Mouse (Mus musculus): ENCODE measurements at regions not wholly inside any gene's neighbourhood (a gene's known extent, or its start where the extent isn't known, plus 50 kb on each side); places are given as distances from the start of the nearest gene placed in this dataset.
"Not testable (repeated sequence)": the region's sequence is repeated elsewhere in the genome, so short reads cannot be mapped to it uniquely, and the experiment has no call there.

- Histone ChIP-seq H3K27ac (no peak overlapping the region), H3K4me3 (replicated peaks) (no peak overlapping the region), H3K4me2 (no peak overlapping the region), H3K36me3 (no peaks in the 10 kb centered on the region), H3K9me3 (no peaks in the 10 kb centered on the region), H3K27me3 (replicated peaks) (no peaks in the 10 kb centered on the region), H3K9ac (no peak overlapping the region), H3K4me1 (no peaks in the 10 kb centered on the region)
- no peak for ATAC-seq (ENCODE audit: insufficient read depth, low FRiP score, low read depth)
- 33% methylated on average over 4 of the region's 4 CpGs for WGBS
These were observed 204.1 kb upstream of the Zfp804a start for GRCm38 (mm10) chr2:81848836-81849410.

GRCm38 (mm10) chr2:81849927-81850326 lies 203.1 kb upstream of the Zfp804a start:
- Histone ChIP-seq H3K36me3 (no peaks in the 10 kb centered on the region), H3K27me3 (replicated peaks) (no peaks in the 10 kb centered on the region), H3K9me3 (no peaks in the 10 kb centered on the region), H3K4me1 (no peaks in the 10 kb centered on the region), H3K9ac (no peak overlapping the region), H3K4me2 (no peak overlapping the region), H3K4me3 (replicated peaks) (no peak overlapping the region), H3K27ac (no peak overlapping the region)
- ATAC-seq (ENCODE audit: insufficient read depth, low FRiP score, low read depth), result no peak
- WGBS, result 42% methylated on average over 4 of the region's 4 CpGs

- WGBS, result 70% methylated on average over 1 of the region's 1 CpGs
- H3K4me3 ChIP-seq (replicated peaks), result no peak overlapping the region
- H3K4me1 ChIP-seq, result no peaks in the 10 kb centered on the region
- no peak overlapping the region for H3K9ac ChIP-seq
- H3K27ac ChIP-seq, result no peak overlapping the region
- no peaks in the 10 kb centered on the region for H3K9me3 ChIP-seq
- no peaks in the 10 kb centered on the region for H3K27me3 ChIP-seq (replicated peaks)
- no peak for ATAC-seq (ENCODE audit: insufficient read depth, low FRiP score, low read depth)
- no peaks in the 10 kb centered on the region for H3K36me3 ChIP-seq
- no peak overlapping the region for H3K4me2 ChIP-seq
These were observed 167.6 kb upstream of the Zfp804a start for GRCm38 (mm10) chr2:81885438-81885837.

- H3K27ac ChIP-seq; H3K9me3 ChIP-seq; H3K4me1 ChIP-seq; H3K4me3 ChIP-seq (replicated peaks); H3K9ac ChIP-seq; H3K36me3 ChIP-seq; H3K4me2 ChIP-seq; H3K27me3 ChIP-seq (replicated peaks): not testable (repeated sequence)
- WGBS, result 39% methylated on average over 7 of the region's 7 CpGs
- ATAC-seq (ENCODE audit: insufficient read depth, low FRiP score, low read depth), result peak; percentile 82
These were observed 160.5 kb upstream of the Zfp804a start for GRCm38 (mm10) chr2:81892570-81892969.

- ATAC-seq (ENCODE audit: insufficient read depth, low FRiP score, low read depth), result no peak
- 59% methylated on average over 3 of the region's 3 CpGs for WGBS
- H3K4me2 ChIP-seq, result no peak overlapping the region
- no peak overlapping the region for H3K27ac ChIP-seq
- no peaks in the 10 kb centered on the region for H3K4me1 ChIP-seq
- no peaks in the 10 kb centered on the region for H3K27me3 ChIP-seq (replicated peaks)
- no peak overlapping the region for H3K4me3 ChIP-seq (replicated peaks)
- no peak overlapping the region for H3K9ac ChIP-seq
- no peaks in the 10 kb centered on the region for H3K9me3 ChIP-seq
- no peaks in the 10 kb centered on the region for H3K36me3 ChIP-seq
These were observed 113.7 kb upstream of the Zfp804a start for GRCm38 (mm10) chr2:81939360-81939759.
